Mouse (Mus musculus) ES-E14 (cell line): ENCODE measurements around the gene Ccl28.

Experiments
- CHD2 ChIP-seq: IDR thresholded peaks from 2 replicates; pipeline ENCODE4 v1.6.1; 2014; ENCODE audit warnings: mild to moderate bottlenecking, low read depth, low read length, inconsistent platforms
- HCFC1 ChIP-seq: IDR thresholded peaks from 2 replicates; pipeline ENCODE4 v1.6.1; 2012; ENCODE audit warnings: low read length, inconsistent platforms, borderline replicate concordance; ENCODE audit not compliant: insufficient read depth
- MAFK ChIP-seq: IDR thresholded peaks from 2 replicates; pipeline ENCODE4 v1.6.1; 2014; ENCODE audit warnings: mild to moderate bottlenecking, low read depth, low read length, inconsistent platforms; ENCODE audit not compliant: insufficient read depth
- ZC3H11A ChIP-seq: IDR thresholded peaks from 2 replicates; pipeline ENCODE4 v1.6.1; 2012; ENCODE audit warnings: low read depth, mild to moderate bottlenecking, inconsistent platforms, low read length, borderline replicate concordance
- ZNF384 ChIP-seq: IDR thresholded peaks from 2 replicates; pipeline ENCODE4 v1.6.1; 2012; ENCODE audit warnings: low read depth, low read length, inconsistent platforms

GRCm38 (mm10) chr13:119681161-119681560 is 57.5 kb downstream of the Ccl28 start:
- TF ChIP-seq MAFK (no peak), ZC3H11A (no peak), ZNF384 (no peak), CHD2 (no peak), HCFC1 (no peak)
